Mouse (Mus musculus) liver, adult (tissue): ENCODE results near the gene Snrpg.
A peak's percentile ranks its signal among the peaks of the same experiment; 100 is the strongest.

Source experiments
- GATA4 ChIP-seq: IDR thresholded peaks from 2 replicates; pipeline ENCODE4 v1.6.1; 2014; ENCODE audit warnings: mild to moderate bottlenecking, low read length; ENCODE audit not compliant: insufficient replicate concordance

Gene Snrpg

DNA sequence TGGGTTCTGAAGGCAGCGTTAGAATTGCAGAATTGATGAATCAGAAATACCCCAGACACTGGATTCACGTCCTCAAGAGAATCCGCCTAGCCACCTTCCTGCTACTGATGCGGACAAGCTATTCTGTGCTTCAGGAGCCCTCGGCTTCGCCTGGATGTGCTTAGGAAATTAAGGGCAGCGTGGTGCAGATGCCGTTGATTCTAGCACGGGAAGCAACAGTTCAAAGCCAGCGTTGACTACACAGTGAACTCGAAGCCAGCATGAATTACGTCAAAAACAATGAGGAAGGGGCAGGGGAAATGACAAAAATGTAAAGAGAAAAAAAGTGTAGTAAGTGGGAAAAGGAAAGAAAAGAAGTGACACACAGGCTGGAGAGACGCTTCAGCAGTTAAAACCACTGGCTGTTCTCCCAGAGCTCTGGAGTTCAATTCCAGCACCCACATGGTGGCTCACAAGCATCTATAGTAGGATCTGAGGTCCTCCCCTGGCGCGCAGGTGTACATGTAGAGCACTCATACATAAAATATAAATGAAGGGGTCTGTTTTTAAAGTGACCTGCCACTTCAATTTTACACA lies at the start of gene Snrpg:
Snrpg (plus strand) TSS at position 541 of the 576 bp plus-strand sequence.
- TF ChIP-seq GATA4, result no peak

- TF ChIP-seq GATA4, result no peak
Observed at GRCm38 (mm10) chr6:86322031-86322563, 49.0 kb upstream of the Snrpg start.

DNA sequence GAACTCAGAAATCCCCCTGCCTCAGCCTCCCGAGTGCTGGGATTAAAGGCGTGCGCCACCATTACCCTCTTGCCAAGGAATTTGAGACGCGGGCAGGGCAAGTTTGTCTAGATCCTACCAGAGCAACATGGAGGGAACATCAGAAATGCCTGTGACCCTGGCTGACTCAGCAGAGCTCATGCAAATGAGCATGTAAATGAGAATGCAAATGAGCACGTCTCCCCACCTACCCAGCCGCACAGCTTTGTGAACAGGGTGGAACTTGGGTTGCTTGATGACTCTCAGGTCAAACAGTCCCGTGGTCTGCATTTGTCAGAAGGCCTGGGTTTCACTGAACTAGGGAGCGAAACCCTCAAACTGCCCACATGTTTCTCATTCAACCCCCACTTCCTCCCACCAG lies 48.1 kb upstream of the Snrpg start:
- TF ChIP-seq GATA4, result no peak

DNA sequence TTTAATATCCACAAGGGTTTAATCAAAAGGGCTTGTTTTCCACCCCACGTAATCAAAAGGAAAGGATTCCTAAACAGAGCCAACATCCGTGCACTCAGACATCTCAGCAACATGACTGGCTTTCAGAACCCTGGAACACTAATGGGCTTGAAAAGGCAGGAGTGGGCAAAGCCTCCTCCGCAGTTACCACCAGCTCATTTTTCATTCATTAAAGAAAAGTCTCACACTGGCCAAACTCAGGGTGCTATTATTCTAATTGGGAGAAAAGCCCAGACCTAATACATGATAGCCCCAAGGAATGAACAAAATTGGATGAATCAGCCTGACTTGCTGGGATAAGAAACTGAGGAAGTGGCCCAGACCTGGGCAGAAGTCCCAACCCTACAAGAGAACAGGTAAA lies 46.7 kb upstream of the Snrpg start:
- no peak for TF ChIP-seq GATA4

DNA sequence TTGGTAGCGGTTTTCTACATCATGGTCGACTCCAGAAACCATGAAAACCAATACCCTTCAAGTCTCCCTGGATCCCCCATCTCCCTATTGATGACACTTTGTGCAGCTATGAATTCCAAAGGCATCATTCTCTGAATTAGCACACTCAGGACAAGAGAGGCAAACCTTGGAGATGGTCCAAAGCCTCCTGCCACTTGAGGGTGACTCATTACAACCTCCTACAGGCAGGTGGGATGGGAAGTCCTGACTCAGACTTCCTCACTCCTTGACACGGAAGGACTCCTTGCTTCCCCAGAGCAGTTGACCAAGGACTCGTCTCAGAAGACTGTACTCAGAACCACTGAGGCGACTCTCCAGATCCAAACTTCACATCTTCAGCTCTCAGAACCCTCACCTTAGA lies 45.5 kb upstream of the Snrpg start:
- no peak for TF ChIP-seq GATA4

GRCm38 (mm10) chr6:86326866-86327265 lies 44.2 kb upstream of the Snrpg start:
- no peak for TF ChIP-seq GATA4

DNA sequence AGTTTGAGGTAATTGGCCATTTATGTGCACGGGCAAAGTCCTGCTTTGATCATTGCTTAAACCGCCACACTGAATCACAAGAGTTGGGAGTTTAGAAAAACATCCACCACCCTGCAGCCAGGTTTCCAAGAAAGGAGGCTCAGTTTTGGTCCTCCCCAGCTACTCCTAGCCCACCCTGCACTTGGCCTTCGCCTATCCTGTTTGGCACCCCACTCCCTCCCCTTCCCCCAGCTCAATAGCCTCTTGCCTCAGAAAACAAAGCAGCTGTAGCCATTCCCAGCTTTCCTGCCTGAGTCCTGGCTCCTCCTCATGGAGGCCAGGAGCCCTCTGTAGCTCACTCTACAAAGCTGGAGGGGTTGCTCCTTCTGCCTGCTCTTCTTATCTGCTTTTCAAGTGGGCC lies 42.7 kb upstream of the Snrpg start:
- no peak for TF ChIP-seq GATA4

DNA sequence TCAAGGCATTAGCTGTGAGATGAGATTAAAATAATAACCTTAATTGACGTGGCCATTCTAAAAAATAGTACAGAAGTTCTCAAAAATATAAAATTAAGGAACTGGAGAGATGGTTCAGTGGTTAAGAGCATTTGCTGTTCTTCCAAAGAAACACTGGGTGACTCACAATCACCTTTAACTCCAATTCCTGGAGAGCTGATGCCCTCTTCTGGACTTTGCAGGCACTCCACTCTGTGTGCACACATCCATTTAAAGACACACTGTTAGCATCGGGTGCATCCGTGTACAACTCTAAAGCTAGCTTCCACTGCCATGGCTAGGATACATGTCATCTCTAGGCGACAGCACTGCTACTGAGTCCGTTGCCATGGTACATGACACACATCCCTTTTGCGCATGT lies 41.2 kb upstream of the Snrpg start:
- no peak for TF ChIP-seq GATA4

DNA sequence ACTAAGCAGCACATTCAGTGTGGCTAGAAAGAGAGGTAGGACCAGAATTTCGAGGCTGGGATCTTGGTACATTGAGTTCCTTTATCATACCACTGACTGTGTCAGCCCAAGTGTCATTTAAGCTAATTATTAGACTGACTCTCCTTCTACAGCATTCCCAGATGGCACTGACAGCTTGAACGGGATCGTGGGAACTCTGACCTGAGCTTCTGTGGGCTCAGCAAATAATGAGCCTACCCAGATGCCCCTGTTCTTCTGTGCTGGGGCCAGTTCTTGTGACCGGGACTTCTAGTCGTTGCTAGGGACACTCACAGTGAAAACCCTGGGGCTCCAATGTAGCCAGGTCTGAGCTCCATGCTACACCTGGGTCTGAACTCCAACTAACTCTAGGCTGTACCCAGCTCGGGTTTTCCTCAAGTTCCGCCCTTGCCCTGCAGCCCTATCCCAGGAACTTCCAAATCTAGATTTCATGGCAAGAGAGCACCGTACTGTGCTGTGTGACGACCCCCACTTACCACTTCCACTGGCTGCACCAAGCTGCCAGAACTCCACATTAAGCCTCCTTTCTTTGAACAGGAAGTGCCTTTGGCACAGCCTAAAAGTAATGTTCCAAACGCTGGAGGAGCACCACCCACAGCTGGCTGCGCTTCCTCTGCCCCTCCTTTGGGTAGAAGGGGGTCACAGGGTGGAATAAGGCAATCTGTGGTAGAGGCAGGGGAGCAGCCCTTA lies 35.8 kb upstream of the Snrpg start:
- no peak for TF ChIP-seq GATA4

DNA sequence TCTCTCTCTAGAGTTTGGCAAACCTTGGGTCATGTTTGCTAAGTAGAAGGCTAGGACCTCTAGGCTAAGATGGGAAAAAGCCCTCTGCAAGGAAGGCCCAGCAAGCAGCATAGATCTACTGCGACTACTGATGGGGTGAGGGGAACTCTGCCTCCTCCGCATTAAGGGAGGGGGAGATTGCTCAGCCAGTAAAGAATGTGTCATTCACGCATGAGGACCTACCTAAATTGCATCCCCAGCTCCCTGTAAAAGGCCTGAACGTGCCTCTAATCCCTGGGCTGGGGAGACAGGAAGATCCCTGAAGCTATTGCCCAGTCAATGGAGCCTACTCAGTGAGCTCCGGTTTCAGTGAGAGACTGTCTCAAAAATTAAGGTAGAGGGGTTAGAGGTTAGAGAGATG lies 35.2 kb upstream of the Snrpg start:
- TF ChIP-seq GATA4, result no peak

DNA sequence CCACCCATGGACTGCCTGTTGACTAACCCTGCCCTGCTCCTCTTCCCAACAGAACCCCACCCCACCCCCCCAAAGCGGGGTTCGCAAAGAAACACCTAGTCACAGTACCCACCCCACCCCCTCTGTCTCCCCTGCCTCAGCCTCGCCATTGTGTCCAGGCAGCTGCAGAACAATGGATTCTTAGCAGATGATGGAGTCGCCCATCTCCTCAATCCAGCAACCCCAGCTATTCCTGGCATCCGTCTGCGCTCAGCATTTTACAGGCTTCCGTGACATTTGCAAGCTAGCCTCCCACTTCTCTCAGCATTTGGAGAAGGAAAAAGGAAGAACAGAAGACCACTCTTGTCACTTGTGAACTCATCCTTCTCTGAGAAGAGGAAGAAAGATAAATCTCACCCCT lies 27.4 kb upstream of the Snrpg start:
- TF ChIP-seq GATA4, result no peak

DNA sequence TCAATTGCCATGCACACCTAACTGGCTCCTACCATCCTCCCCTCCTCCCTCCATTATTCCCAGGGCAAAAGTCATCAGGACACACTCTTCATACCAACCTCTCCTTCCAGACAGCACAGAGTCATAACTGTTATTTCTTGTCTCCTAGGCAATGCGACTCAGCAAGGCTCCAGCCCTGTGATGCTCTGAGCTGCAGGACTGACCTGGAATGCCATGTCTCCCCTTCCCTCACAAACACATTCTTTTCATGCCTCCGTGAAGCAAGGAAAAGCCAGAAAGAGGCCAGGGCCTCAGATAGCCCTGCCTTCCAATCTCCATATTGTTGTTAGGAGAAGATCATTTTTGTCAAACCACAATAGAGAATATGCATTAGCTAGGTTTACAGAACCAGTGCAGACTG lies 25.0 kb upstream of the Snrpg start:
- no peak for TF ChIP-seq GATA4

DNA sequence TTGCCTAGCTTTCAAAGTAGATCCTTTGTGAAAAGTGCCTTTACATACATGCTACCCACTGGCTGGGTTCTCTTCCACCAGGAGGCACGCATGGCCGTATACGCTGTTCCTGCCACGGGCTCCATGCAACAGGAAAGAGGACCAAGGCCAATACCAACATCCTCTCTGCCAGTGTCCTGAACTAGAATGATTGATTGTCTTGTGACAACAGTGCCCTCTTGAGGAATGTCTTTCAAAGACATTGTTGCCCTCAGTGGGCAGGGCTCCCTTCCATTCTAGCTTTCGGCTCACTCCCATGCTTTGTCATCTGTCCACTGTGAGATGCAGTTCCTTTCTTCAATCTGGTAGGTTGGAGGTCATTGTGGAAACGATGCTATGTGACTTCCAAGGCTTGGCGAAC lies 21.8 kb upstream of the Snrpg start:
- no peak for TF ChIP-seq GATA4

- no peak for TF ChIP-seq GATA4
Observed at GRCm38 (mm10) chr6:86354948-86355347, 16.2 kb upstream of the Snrpg start.

- no peak for TF ChIP-seq GATA4
Observed at GRCm38 (mm10) chr6:86356956-86357355, 14.1 kb upstream of the Snrpg start.

DNA sequence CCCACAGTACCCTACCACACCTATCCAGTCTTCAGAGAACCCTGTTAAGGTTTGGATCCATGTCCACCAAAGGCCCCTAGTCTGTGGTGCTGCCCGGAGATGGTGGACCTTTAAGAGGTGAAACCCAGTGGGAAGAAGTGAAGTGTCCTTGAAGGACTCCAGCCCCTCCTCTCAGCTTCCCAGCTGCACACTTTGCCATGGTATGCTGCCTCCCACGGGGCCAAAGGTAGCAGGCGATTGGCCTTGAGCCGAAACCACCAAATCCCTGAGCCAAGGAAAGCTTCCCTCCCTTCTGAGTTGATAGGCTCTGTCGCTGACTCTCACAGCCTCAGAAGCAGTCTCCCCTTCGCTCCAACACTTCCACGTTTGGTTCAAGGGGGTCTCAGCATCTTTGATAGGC lies 10.4 kb upstream of the Snrpg start:
- TF ChIP-seq GATA4, result no peak

GRCm38 (mm10) chr6:86361373-86361772 lies 9.7 kb upstream of the Snrpg start:
- TF ChIP-seq GATA4, result no peak

- TF ChIP-seq GATA4, result peak; percentile 7; the same call in 1 of the 2 replicates
Observed at GRCm38 (mm10) chr6:86364442-86365141, 6.5 kb upstream of the Snrpg start.
